Mouse (Mus musculus): ENCODE measurements around the gene Dok7. TPM values are rescaled to one million over a fixed set of nuclear protein-coding genes. Genes with fewer than 3 reads are reported as not detected.

Gene Dok7
- polyA plus RNA-seq, 1 experiment from 2014 or later: 1.8 TPM

DNA sequence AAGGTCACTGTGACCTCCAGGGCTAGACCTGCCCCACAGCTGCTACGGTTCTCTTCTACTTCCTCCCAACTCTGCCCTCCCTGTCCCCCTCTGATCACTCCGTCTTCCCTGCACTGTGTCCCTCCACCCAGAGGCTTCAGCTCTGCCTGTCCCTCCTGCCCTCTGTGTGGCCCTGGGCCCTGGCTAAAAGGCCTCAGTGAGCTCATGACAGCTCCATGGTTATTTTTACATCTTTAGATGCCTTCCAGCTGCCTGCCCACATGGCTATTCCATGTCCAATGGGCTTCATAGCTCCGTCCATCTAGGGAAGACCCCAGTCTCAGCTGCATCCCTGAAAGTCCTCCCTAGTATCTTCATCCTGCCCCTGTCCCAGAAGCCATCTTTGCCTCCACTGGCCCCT is 3.5 kb downstream of the Dok7 start:
- H3K36me3 ChIP-seq: no peaks in the 10 kb centered on the region
- 45% methylated on average over 3 of the region's 3 CpGs for WGBS
- no peaks in the 10 kb centered on the region for H3K9me3 ChIP-seq
- no peak for ATAC-seq (ENCODE audit: insufficient read depth, low FRiP score, low read depth)
- H3K27me3 ChIP-seq (replicated peaks): peaks cover 25% of the 10 kb centered on the region
- no peak overlapping the region for H3K4me2 ChIP-seq
- H3K9ac ChIP-seq: no peak overlapping the region
- no peak overlapping the region for H3K27ac ChIP-seq
- H3K4me3 ChIP-seq (replicated peaks): no peak overlapping the region
- peaks cover 12% of the 10 kb centered on the region; the same call in 1 of the 2 replicates for H3K4me1 ChIP-seq

DNA sequence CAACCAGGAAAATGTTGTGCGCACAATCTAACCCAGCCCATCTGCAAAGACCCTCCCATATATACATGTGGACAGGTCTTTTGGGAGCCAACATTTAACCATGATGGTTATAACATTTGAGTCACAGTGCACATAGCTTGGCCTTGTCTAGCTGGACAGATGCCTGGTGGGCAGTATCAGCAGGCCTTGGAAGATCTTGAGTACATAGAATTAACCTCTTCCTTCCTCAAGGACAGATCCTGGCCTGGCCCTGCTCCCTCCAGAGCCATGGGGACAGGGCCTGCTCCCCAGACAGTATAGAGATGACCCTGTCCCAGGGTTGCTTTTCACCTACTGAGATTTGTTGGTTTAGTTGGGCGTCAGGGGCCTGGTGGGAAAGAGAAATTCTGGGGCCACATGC is 13.3 kb downstream of the Dok7 start:
- Histone ChIP-seq H3K27me3 (replicated peaks) (no peaks in the 10 kb centered on the region), H3K9me3 (no peaks in the 10 kb centered on the region), H3K9ac (no peak overlapping the region), H3K4me1 (no peaks in the 10 kb centered on the region), H3K4me2 (no peak overlapping the region), H3K4me3 (replicated peaks) (no peak overlapping the region), H3K27ac (no peak overlapping the region), H3K36me3 (no peaks in the 10 kb centered on the region)
- ATAC-seq (ENCODE audit: insufficient read depth, low FRiP score, low read depth): no peak
- WGBS: 90% methylated on average over 2 of the region's 2 CpGs

DNA sequence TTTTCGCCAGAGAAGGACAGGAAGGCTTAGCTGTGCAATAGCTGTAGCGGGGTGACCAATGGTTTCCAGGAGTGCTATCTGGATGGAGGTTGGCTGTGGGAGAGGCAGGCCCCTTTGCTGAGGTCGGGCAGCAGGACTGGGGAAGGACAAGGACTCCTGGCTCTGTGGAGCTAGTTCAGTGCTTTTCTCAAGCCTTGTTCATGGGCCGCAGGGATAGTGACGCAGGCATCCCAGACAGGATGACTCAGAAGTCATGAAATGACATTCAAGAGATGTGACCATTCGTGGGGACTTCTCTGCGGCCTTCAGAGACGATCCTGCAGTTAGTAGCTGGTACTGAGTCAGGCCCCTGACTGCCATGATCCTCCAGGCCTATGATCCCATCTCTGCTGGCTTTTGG is 13.7 kb downstream of the Dok7 start:
- no peak overlapping the region for H3K9ac ChIP-seq
- no peak overlapping the region for H3K4me3 ChIP-seq (replicated peaks)
- no peak overlapping the region for H3K27ac ChIP-seq
- no peaks in the 10 kb centered on the region for H3K9me3 ChIP-seq
- no peak overlapping the region for H3K4me2 ChIP-seq
- no peaks in the 10 kb centered on the region for H3K4me1 ChIP-seq
- ATAC-seq (ENCODE audit: insufficient read depth, low FRiP score, low read depth): no peak
- H3K36me3 ChIP-seq: no peaks in the 10 kb centered on the region
- H3K27me3 ChIP-seq (replicated peaks): no peaks in the 10 kb centered on the region
- 86% methylated on average over 8 of the region's 8 CpGs for whole genome bisulfite sequencing

DNA sequence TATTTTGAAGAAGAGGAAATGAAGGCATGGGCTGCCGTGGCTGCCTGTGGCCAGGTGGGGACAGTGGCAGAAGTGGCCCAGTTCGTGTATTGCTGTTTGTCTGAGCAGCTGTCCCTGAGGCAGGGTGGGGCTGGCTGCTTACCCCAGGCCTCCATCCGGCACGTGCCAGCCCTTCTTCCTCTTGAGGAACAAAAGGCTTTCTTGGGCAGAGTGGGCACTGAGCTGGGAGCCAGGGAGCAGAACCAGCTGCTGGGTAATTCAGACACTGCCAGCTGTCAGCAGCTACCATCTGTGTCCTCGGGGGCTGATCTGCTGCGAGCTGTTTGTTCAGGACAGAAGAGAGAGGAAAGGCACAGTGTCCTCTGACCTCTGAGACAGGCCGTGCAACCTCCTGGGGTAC is 14.4 kb downstream of the Dok7 start:
- Histone ChIP-seq H3K27me3 (replicated peaks) (no peaks in the 10 kb centered on the region), H3K4me3 (replicated peaks) (no peak overlapping the region), H3K27ac (no peak overlapping the region), H3K4me2 (no peak overlapping the region), H3K36me3 (no peaks in the 10 kb centered on the region), H3K9ac (no peak overlapping the region), H3K4me1 (no peaks in the 10 kb centered on the region), H3K9me3 (no peaks in the 10 kb centered on the region)
- ATAC-seq (ENCODE audit: insufficient read depth, low FRiP score, low read depth): no peak
- WGBS: 44% methylated on average over 7 of the region's 7 CpGs

DNA sequence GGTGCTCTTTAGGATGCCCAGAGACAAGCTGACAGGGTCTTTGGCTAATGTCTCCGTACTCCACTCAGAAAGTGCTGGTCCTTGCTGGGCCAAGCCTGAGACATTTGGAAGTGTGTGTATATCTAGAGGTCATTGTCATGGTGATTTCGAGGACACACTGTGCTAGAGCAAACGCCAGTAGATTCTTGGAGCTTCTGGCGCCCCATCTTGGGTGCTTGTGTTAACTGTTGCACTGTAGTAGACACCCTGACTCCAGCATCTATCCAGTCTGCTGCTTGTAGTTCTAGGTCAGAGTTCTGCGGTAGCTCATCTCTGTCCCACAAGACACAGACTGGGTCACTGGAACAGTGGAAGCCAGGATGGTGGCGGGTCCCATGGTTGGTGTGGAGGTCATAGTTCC is 15.3 kb downstream of the Dok7 start:
- Histone ChIP-seq H3K4me1 (no peaks in the 10 kb centered on the region), H3K27me3 (replicated peaks) (no peaks in the 10 kb centered on the region), H3K9me3 (no peaks in the 10 kb centered on the region), H3K9ac (no peak overlapping the region), H3K27ac (no peak overlapping the region), H3K36me3 (no peaks in the 10 kb centered on the region), H3K4me3 (replicated peaks) (no peak overlapping the region), H3K4me2 (no peak overlapping the region)
- WGBS: 87% methylated on average over 6 of the region's 6 CpGs
- ATAC-seq (ENCODE audit: insufficient read depth, low FRiP score, low read depth): no peak

DNA sequence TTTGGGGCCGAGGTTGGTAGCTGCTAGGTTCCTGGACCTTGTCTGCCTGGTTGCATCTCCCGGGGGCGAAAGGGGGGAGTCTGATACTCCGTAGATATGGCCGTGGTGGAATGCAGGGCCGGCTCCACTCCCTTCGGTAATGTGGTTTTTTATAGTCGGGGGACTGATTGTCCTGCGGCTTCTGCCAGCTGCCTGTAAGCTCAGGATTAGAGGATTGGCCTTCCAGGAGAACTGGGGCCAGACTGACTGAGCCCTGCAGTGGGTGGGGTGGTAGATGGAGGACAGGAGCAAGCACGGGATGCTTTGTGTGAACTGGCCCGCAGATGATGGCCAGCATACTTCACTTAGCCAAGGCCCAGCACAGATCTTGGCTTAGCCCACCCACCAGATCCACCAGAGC is 16.7 kb downstream of the Dok7 start:
- Histone ChIP-seq H3K27ac (no peak overlapping the region), H3K9ac (no peak overlapping the region), H3K4me2 (no peak overlapping the region), H3K27me3 (replicated peaks) (no peaks in the 10 kb centered on the region), H3K4me1 (no peaks in the 10 kb centered on the region), H3K4me3 (replicated peaks) (no peak overlapping the region), H3K36me3 (no peaks in the 10 kb centered on the region), H3K9me3 (no peaks in the 10 kb centered on the region)
- WGBS: 88% methylated on average over 11 of the region's 11 CpGs
- no peak for ATAC-seq (ENCODE audit: insufficient read depth, low FRiP score, low read depth)

DNA sequence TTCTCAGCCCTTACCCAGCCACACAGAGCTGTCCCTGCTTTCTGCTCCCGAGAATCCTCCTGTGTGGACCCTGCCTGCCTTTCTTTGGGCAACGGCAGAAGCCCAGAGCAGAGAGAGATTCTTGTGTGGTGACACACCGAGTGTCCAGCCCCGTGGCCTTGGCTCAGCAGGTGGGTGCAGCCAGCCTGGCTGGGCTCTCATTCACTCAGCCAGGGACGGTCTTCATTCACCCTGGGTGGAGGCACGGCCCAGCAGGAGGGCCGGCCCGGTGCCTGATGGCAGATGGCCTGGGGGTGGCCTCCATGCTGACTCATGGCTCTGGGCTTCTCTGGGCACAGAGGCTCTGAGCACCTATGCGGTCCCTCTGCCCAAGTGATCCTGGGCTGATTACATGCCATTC is 17.4 kb downstream of the Dok7 start:
- Histone ChIP-seq H3K9me3 (no peaks in the 10 kb centered on the region), H3K27me3 (replicated peaks) (0 out of 2 replicates have a peak, but pooled peaks cover 4% of the 10 kb centered on the region), H3K36me3 (no peaks in the 10 kb centered on the region), H3K27ac (no peak overlapping the region), H3K9ac (no peak overlapping the region), H3K4me2 (no peak overlapping the region), H3K4me1 (no peaks in the 10 kb centered on the region), H3K4me3 (replicated peaks) (no peak overlapping the region)
- 68% methylated on average over 9 of the region's 9 CpGs for WGBS
- ATAC-seq (ENCODE audit: insufficient read depth, low FRiP score, low read depth): no peak

DNA sequence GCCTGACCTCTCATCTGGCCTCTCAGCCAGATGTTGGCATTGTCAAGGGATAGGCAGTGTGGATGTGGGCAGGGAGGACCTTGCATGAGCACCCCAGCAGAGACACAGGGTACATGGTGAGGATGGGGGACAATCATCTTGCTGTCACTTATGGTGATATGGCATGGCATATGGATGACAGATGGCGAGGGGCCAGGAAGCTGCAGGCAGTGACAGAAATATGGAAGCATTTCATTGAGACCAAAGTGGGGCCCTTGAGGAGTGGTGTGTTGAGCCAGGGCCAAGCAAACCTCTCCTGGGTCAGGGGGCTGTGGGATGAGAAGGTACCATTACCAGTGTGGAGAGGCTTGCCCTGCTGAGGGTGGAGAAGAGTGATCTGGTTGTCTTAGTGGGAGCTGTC is 19.8 kb downstream of the Dok7 start:
- 76% methylated on average over 1 of the region's 1 CpGs for WGBS
- Histone ChIP-seq H3K9ac (no peak overlapping the region), H3K27ac (no peak overlapping the region), H3K4me1 (no peaks in the 10 kb centered on the region), H3K36me3 (no peaks in the 10 kb centered on the region), H3K4me3 (replicated peaks) (no peak overlapping the region), H3K9me3 (no peaks in the 10 kb centered on the region), H3K4me2 (no peak overlapping the region), H3K27me3 (replicated peaks) (0 out of 2 replicates have a peak, but pooled peaks cover 4% of the 10 kb centered on the region)
- ATAC-seq (ENCODE audit: insufficient read depth, low FRiP score, low read depth): no peak

DNA sequence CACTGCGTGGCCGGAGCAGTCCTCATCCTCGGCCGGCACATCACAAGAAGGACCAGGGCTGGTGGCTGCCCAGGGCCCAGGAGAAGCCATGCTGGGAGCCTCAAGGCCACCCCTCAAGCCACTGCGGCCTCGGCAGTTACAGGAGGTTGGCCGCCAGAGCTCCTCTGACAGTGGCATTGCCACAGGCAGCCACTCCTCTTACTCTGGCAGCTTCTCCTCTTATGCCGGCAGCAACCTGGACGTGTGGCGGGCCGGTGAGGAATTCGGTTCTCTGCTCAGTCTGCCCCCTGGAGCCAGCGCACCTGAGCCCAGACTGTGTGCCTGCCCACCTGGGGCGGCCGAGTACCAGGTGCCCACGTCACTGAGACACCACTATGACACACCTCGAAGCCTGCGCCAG is 22.5 kb downstream of the Dok7 start:
- H3K4me2 ChIP-seq: no peak overlapping the region
- H3K27ac ChIP-seq: no peak overlapping the region
- no peak overlapping the region for H3K4me3 ChIP-seq (replicated peaks)
- no peak for ATAC-seq (ENCODE audit: insufficient read depth, low FRiP score, low read depth)
- H3K4me1 ChIP-seq: no peaks in the 10 kb centered on the region
- no peaks in the 10 kb centered on the region for H3K9me3 ChIP-seq
- 41% methylated on average over 18 of the region's 18 CpGs for WGBS
- H3K9ac ChIP-seq: no peak overlapping the region
- H3K36me3 ChIP-seq: no peaks in the 10 kb centered on the region
- H3K27me3 ChIP-seq (replicated peaks): 0 out of 2 replicates have a peak, but pooled peaks cover 4% of the 10 kb centered on the region

DNA sequence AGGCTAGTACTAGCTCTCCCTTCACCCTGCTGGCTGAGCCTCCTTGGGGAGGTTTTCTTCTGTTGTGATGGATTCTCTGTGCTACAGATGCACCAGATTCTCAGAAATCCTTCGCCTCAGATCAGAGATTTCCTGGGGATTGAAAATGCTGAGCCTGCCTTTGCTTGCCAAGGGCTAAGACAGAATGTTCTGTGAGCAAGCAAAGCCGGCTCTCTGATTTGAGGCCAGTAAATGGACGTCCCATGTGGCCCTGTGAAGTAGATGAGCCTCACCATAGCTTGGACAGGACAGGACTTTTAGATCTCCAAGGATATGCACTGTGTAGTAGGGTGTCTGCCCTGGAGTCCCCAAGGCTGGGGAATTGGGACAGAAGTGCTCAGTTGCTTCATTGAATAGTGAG is 28.3 kb downstream of the Dok7 start:
- WGBS: 79% methylated on average over 3 of the region's 3 CpGs

DNA sequence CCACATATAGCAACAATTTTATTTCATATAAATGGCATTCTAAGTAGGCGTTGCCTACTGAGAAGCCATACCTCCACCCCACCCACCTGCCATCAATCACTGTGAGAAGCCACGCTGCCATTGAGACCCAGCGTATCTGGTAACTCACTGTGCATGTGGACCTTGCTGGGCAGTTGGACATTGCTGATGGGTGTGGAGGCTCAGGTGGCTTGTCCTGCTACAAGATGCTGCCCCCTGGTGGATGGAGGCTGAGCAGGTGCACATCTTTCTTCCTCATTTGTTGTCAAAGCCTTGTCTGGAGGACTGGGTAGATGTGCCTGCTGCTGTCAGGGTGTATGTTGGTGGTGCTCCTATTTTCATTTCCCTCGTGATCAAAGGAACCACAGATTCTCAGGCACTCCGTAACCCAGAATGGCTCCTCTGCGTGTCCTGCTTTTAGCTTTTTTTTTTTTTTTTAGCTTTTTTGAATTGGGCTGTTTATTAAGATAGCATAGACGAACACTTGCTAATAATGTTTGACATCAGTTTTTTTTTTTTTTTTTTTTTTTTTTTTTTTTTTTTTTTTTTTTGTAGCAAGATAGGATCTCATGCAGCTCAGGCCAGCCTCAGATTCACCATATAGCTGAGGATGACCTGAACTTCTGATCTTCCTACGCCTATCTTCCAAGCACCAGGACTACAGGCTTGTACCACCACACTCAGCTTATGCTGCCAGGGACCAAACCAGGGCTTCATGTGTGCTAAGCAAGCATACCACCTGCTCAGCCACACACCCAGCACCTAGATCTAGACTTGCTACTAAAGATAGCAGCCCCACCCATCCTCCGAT is 32.4 kb downstream of the Dok7 start:
- Histone ChIP-seq H3K9me3 (no peaks in the 10 kb centered on the region), H3K27me3 (replicated peaks) (no peaks in the 10 kb centered on the region), H3K9ac (no peak overlapping the region), H3K27ac (no peak overlapping the region), H3K4me2 (no peak overlapping the region), H3K4me3 (replicated peaks) (no peak overlapping the region), H3K36me3 (peaks cover 9% of the 10 kb centered on the region), H3K4me1 (no peaks in the 10 kb centered on the region)
- no peak for ATAC-seq (ENCODE audit: insufficient read depth, low FRiP score, low read depth)
- 60% methylated on average over 9 of the region's 9 CpGs for WGBS

More for the DNA sequence above, 28.3 kb downstream of the Dok7 start:
- Histone ChIP-seq H3K36me3 (no peaks in the 10 kb centered on the region), H3K4me3 (replicated peaks) (no peak overlapping the region), H3K27me3 (replicated peaks) (no peaks in the 10 kb centered on the region), H3K27ac (no peak overlapping the region), H3K9me3 (no peaks in the 10 kb centered on the region), H3K4me1 (no peaks in the 10 kb centered on the region), H3K4me2 (no peak overlapping the region), H3K9ac (no peak overlapping the region)
- no peak for ATAC-seq (ENCODE audit: insufficient read depth, low FRiP score, low read depth)

DNA sequence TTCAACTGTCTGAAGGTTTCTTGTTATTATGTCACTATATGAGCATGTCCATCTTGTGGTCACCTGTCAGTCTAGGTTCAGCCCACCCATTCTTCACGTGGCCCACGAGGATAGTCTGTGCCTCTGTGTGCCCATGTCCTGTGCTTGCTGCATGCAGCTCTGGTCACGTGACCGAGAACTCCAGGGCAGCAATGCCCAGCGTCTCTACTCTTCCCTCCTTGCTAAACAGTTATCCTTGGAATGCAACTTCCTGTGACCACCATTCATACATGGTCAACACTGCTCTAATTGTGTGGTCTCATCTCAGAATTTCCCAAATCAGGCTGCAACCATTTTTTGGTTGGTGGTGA is 33.0 kb downstream of the Dok7 start:
- no peak overlapping the region for H3K27ac ChIP-seq
- H3K27me3 ChIP-seq (replicated peaks): no peaks in the 10 kb centered on the region
- H3K4me1 ChIP-seq: no peaks in the 10 kb centered on the region
- no peak overlapping the region for H3K4me3 ChIP-seq (replicated peaks)
- ATAC-seq (ENCODE audit: insufficient read depth, low FRiP score, low read depth): no peak
- no peak overlapping the region for H3K9ac ChIP-seq
- no peaks in the 10 kb centered on the region for H3K9me3 ChIP-seq
- H3K36me3 ChIP-seq: peaks cover 12% of the 10 kb centered on the region
- 79% methylated on average over 5 of the region's 5 CpGs for WGBS
- no peak overlapping the region for H3K4me2 ChIP-seq

DNA sequence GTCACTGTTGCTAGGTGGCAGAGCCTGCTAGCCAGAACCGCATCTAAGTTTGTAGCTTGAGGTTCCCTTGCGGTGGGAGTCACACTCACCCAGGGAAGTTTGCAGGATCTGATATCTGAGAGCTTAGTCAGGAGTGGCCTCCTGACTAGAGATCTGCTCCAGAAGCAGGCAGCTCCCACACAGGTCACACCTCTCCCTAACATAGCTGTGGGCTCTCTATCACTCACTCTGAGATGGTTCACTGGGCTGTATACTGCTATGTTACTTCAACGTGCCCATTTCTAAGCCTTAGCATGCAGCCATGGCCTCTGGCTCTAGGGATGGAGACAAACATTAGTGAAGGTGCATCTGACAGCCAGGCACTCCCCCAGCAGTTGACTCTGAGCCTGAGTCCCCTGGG is 35.1 kb downstream of the Dok7 start:
- no peak for ATAC-seq (ENCODE audit: insufficient read depth, low FRiP score, low read depth)
- Histone ChIP-seq H3K27me3 (replicated peaks) (no peaks in the 10 kb centered on the region), H3K4me2 (no peak overlapping the region), H3K4me3 (replicated peaks) (no peak overlapping the region), H3K36me3 (peaks cover 30% of the 10 kb centered on the region), H3K9me3 (no peaks in the 10 kb centered on the region), H3K4me1 (no peaks in the 10 kb centered on the region), H3K9ac (no peak overlapping the region), H3K27ac (no peak overlapping the region)
- WGBS: 86% methylated on average over 3 of the region's 3 CpGs

All from stomach, embryonic 15.5 days (tissue).